Mouse (Mus musculus): ENCODE data around the gene Kcnip1. TPM values are rescaled to one million over a fixed set of nuclear protein-coding genes. Genes with fewer than 3 reads are reported as not detected.

Gene Kcnip1
- polyA plus RNA-seq, 2 experiments, result 0.10 to 0.25 TPM

DNA sequence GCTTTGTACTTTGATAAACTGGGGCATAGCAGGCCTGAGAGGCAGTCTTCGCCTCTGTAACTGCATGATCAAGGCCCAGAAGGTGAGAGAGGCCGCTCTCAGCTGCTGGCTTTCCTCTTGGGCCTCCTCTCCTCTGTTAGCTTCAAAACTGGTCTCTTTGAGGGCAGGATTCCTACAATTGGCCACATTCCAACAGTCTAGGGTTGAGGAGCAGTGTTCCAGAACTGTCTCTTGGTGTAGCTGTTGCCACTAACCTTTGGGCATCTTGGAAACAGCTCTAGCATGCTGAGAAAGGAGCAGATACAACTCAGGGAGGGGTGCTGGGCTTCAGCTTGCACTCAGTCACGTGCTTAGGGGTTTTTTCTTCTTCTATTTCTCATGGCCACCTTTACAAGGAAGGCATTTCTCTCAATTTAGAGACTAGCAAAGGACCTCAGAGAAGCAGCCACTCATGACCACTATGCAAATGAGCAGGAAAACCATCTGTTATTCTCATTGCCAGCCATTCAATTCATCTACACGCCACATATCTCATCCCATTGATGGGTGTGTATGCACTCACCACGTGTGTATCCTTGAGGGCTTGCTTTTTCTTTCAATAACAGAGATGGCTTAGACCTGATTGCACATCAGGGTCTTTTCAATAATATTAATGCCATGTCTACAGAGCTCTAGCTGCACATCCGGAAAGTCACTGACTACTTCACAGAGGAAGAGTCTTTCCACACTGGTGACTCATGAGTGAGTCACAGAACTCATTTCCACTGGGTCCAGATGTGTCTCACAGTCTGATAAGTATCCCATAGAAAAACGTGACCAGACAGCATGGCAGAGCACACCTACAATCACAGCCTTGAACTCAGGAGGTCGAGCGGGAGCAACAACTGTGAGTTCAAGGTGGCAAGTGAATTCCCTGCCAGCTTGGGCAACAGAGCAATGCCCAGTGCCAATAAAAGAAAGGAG, 225.7 kb downstream of the Kcnip1 start:
- 43% methylated on average over 9 of the region's 9 CpGs for WGBS (ENCODE audit: insufficient replicate concordance)
- DNase-seq (ENCODE audit: low read depth in 3 of 3, low spot score in 3 of 3), result no peak

DNA sequence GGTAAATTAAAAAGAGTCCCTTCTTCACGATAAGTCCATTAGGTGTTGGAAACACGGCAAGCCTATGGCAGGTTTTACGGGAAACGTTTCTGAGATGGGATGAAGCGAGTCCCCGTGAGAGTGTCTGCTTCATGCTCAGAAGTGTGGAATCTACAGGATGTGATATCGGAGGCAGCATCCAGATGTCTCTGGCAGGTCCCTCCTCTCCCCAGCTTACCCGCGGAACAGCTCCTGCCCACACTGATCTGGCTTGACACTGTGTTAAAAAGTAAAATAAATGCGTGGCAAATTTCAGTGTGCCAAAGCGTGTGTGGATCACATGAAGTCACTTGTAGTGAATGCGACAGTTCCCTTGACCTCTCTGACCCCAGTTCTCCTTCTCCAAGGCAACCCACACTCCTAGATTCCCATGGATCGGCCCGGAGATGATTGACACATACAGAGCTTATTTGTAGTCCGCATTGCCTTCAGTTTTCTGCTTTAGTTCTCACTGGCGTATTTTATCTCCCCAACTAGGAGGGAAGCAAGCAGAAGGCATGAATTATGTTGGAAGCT, 231.7 kb downstream of the Kcnip1 start:
- no peak overlapping the region for H3K9ac ChIP-seq (replicated peaks)
- 68% methylated on average over 16 of the region's 16 CpGs for whole genome bisulfite sequencing (ENCODE audit: insufficient replicate concordance)
- DNase-seq (ENCODE audit: low read depth in 3 of 3, low spot score in 3 of 3) (no peak), ATAC-seq (ENCODE audit: insufficient read depth) (no peak)
- TF ChIP-seq CTCF (IDR thresholded peaks at IDR 0.05; ENCODE audit: low read depth) (no peak), EP300 (IDR thresholded peaks at IDR 0.05; ENCODE audit: low read depth) (no peak)
- no peak overlapping the region for H3K4me3 ChIP-seq (ENCODE audit: insufficient read depth in 1 of 2, low read depth in 2 of 2, low read length in 2 of 2)
- H3K36me3 ChIP-seq (replicated peaks; ENCODE audit: control insufficient read depth, insufficient read depth, low read depth), result no peaks in the 10 kb centered on the region
- no peaks in the 10 kb centered on the region for H3K9me3 ChIP-seq (ENCODE audit: control insufficient read depth, low read length)
- no peak overlapping the region for H3K27ac ChIP-seq
- no peaks in the 10 kb centered on the region for H3K4me1 ChIP-seq (replicated peaks; ENCODE audit: control insufficient read depth in 2 of 2, insufficient read depth in 2 of 2, low read length in 1 of 2)
- no peak overlapping the region for H3K4me2 ChIP-seq (ENCODE audit: low read depth)
- H3K27me3 ChIP-seq (ENCODE audit: control insufficient read depth, insufficient read depth, low read length), result no peaks in the 10 kb centered on the region

More for the DNA sequence above, 225.7 kb downstream of the Kcnip1 start:
- no peak overlapping the region for H3K4me2 ChIP-seq (ENCODE audit: low read depth)
- no peak overlapping the region for H3K9ac ChIP-seq (replicated peaks)
- no peaks in the 10 kb centered on the region for H3K4me1 ChIP-seq (replicated peaks; ENCODE audit: control insufficient read depth in 2 of 2, insufficient read depth in 2 of 2, low read length in 1 of 2)
- H3K9me3 ChIP-seq (ENCODE audit: control insufficient read depth, low read length), result no peaks in the 10 kb centered on the region
- no peak for TF ChIP-seq CTCF (IDR thresholded peaks at IDR 0.05; ENCODE audit: low read depth)
- TF ChIP-seq EP300 (IDR thresholded peaks at IDR 0.05; ENCODE audit: low read depth), result no peak
- H3K36me3 ChIP-seq (replicated peaks; ENCODE audit: control insufficient read depth, insufficient read depth, low read depth), result no peaks in the 10 kb centered on the region
- H3K27me3 ChIP-seq (ENCODE audit: control insufficient read depth, insufficient read depth, low read length), result no peaks in the 10 kb centered on the region
- ATAC-seq (ENCODE audit: insufficient read depth), result no peak
- H3K27ac ChIP-seq, result no peak overlapping the region
- H3K4me3 ChIP-seq (ENCODE audit: insufficient read depth in 1 of 2, low read depth in 2 of 2, low read length in 2 of 2), result no peak overlapping the region

DNA sequence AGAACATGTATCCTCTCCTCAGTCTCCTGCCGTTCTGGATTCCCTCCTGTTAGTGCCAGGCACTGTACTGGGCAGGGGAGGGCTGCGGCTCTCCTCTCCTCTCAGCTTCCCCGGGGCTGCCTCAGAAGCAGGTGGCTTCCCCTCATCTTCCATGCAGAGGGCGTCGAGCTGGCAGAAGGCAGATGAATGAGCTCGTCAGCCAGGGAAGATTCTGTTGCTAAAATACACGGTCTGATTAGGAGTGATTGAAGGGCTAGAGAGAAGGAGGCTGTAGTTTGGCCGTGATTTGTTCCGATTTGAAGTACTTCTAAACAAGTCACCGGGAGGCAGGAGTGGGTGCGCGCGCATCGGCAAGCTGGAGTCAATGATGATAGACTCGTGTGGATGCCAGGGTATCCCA, 236.3 kb downstream of the Kcnip1 start:
- Histone ChIP-seq H3K36me3 (replicated peaks; ENCODE audit: control insufficient read depth, insufficient read depth, low read depth) (no peaks in the 10 kb centered on the region), H3K4me1 (replicated peaks; ENCODE audit: control insufficient read depth in 2 of 2, insufficient read depth in 2 of 2, low read length in 1 of 2) (no peaks in the 10 kb centered on the region), H3K9me3 (ENCODE audit: control insufficient read depth, low read length) (no peaks in the 10 kb centered on the region), H3K9ac (replicated peaks) (no peak overlapping the region), H3K4me2 (ENCODE audit: low read depth) (no peak overlapping the region), H3K4me3 (ENCODE audit: insufficient read depth in 1 of 2, low read depth in 2 of 2, low read length in 2 of 2) (no peak overlapping the region), H3K27me3 (ENCODE audit: control insufficient read depth, insufficient read depth, low read length) (no peaks in the 10 kb centered on the region), H3K27ac (no peak overlapping the region)
- TF ChIP-seq EP300 (IDR thresholded peaks at IDR 0.05; ENCODE audit: low read depth), result no peak
- TF ChIP-seq CTCF (IDR thresholded peaks at IDR 0.05; ENCODE audit: low read depth), result no peak
- 70% methylated on average over 15 of the region's 15 CpGs for WGBS (ENCODE audit: insufficient replicate concordance)
- ATAC-seq (ENCODE audit: insufficient read depth) (no peak), DNase-seq (ENCODE audit: low read depth in 3 of 3, low spot score in 3 of 3) (no peak)

DNA sequence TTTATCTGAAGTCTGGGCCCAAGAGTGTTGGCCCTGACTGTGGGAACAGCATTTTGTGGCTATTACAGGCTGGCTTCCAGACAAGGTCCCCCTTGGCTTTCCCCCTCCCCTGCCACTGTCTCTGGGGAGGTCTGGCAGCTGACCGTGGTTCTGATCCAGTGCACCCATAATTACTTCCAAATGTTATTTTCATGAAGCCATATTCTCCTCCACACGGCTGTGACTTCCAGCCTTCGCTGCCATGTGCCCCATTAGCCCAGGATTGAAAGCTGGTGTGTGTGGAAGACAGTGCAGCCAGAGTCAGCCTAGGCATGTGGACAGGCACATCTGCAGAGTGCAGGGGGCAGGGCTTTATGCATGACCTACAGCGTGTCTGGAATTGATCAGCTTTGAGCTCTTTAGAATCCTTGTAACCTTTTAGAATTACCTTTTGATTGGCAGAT, 240.5 kb downstream of the Kcnip1 start:
- Histone ChIP-seq H3K4me1 (replicated peaks; ENCODE audit: control insufficient read depth in 2 of 2, insufficient read depth in 2 of 2, low read length in 1 of 2) (no peaks in the 10 kb centered on the region), H3K9me3 (ENCODE audit: control insufficient read depth, low read length) (no peaks in the 10 kb centered on the region), H3K27me3 (ENCODE audit: control insufficient read depth, insufficient read depth, low read length) (no peaks in the 10 kb centered on the region), H3K27ac (no peak overlapping the region), H3K36me3 (replicated peaks; ENCODE audit: control insufficient read depth, insufficient read depth, low read depth) (no peaks in the 10 kb centered on the region), H3K4me3 (ENCODE audit: insufficient read depth in 1 of 2, low read depth in 2 of 2, low read length in 2 of 2) (no peak overlapping the region), H3K4me2 (ENCODE audit: low read depth) (no peak overlapping the region), H3K9ac (replicated peaks) (no peak overlapping the region)
- WGBS (ENCODE audit: insufficient replicate concordance), result 48% methylated on average over 4 of the region's 4 CpGs
- TF ChIP-seq CTCF (IDR thresholded peaks at IDR 0.05; ENCODE audit: low read depth), result no peak
- no peak for TF ChIP-seq EP300 (IDR thresholded peaks at IDR 0.05; ENCODE audit: low read depth)
- DNase-seq (ENCODE audit: low read depth in 3 of 3, low spot score in 3 of 3), result no peak
- no peak for ATAC-seq (ENCODE audit: insufficient read depth)

DNA sequence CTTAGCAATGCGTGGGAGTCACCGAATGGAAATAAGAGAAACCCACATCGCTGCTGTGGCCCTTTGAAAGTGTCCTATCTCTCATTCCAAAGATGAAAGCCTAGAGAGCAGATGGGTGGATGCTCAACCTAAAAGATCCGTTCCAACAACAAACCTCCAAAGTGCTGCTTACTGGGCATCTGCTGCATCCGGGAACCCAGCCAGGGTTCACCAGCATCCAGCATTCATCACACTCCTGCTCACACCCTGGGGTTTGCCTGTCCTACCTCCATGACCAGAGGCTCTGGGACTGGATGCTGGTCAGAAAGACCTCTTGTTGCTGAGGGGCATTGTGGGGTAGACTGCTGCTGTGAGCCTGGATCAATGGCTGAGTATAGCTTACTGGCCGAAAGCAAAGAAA, 241.4 kb downstream of the Kcnip1 start:
- TF ChIP-seq CTCF (IDR thresholded peaks at IDR 0.05; ENCODE audit: low read depth) (no peak), EP300 (IDR thresholded peaks at IDR 0.05; ENCODE audit: low read depth) (no peak)
- Histone ChIP-seq H3K27ac (no peak overlapping the region), H3K36me3 (replicated peaks; ENCODE audit: control insufficient read depth, insufficient read depth, low read depth) (no peaks in the 10 kb centered on the region), H3K4me3 (ENCODE audit: insufficient read depth in 1 of 2, low read depth in 2 of 2, low read length in 2 of 2) (no peak overlapping the region), H3K9me3 (ENCODE audit: control insufficient read depth, low read length) (no peaks in the 10 kb centered on the region), H3K27me3 (ENCODE audit: control insufficient read depth, insufficient read depth, low read length) (no peaks in the 10 kb centered on the region), H3K4me1 (replicated peaks; ENCODE audit: control insufficient read depth in 2 of 2, insufficient read depth in 2 of 2, low read length in 1 of 2) (no peaks in the 10 kb centered on the region), H3K4me2 (ENCODE audit: low read depth) (no peak overlapping the region), H3K9ac (replicated peaks) (no peak overlapping the region)
- DNase-seq (ENCODE audit: low read depth in 3 of 3, low spot score in 3 of 3) (no peak), ATAC-seq (ENCODE audit: insufficient read depth) (no peak)
- 66% methylated on average over 6 of the region's 6 CpGs for WGBS (ENCODE audit: insufficient replicate concordance)

All from liver, embryonic 14.5 days (tissue).